Mouse (Mus musculus) bone marrow macrophage, adult 2 months (primary cell): ENCODE data around the gene AC140267.1. TPM values are rescaled to one million over a fixed set of nuclear protein-coding genes. Genes with fewer than 3 reads are reported as not detected.

Experiments
- H3K27ac ChIP-seq: 2 replicates; pipeline ENCODE4 v1.5.1; 2012; ENCODE audit warnings: low read depth, low read length; ENCODE audit not compliant: insufficient read depth
- H3K4me1 ChIP-seq: 2 replicates; pipeline ENCODE4 v1.6.1; 2012; ENCODE audit warnings: low read length; ENCODE audit not compliant: control insufficient read depth, insufficient read depth
- H3K4me3 ChIP-seq: 2 replicates; pipeline ENCODE4 v1.5.1; 2012; ENCODE audit warnings: mild to moderate bottlenecking, low read length, moderate library complexity; ENCODE audit not compliant: insufficient read depth
- CTCF ChIP-seq: IDR thresholded peaks from 2 replicates; pipeline ENCODE4 v1.5.1; 2012; ENCODE audit warnings: low read depth, mild to moderate bottlenecking, low read length, moderate library complexity
- POLR2A ChIP-seq: IDR thresholded peaks from 2 replicates; pipeline ENCODE4 v1.6.1; 2012; ENCODE audit warnings: mild to moderate bottlenecking, low read depth, low read length, borderline replicate concordance
- polyA plus RNA-seq: library from polyadenylated mRNA; stranded (reverse); fragments of >200 nt; gene quantifications from 2 replicates; pipeline ENCODE4 v1.2.4, GENCODE M21; 2012; ENCODE audit not compliant: missing spikeins, insufficient read depth, insufficient read length

Gene AC140267.1
- polyA plus RNA-seq, 1 experiment, result not detected

- Histone ChIP-seq H3K27ac (no peak overlapping the region), H3K4me3 (no peak overlapping the region), H3K4me1 (peaks cover 11% of the 10 kb centered on the region; the same call in 1 of the 2 replicates)
- TF ChIP-seq POLR2A (no peak), CTCF (peak; percentile 78)
These were observed 25.0 kb downstream of the AC140267.1 start for GRCm38 (mm10) chr15:80260677-80261076.

GRCm38 (mm10) chr15:80261100-80261499 lies 25.5 kb downstream of the AC140267.1 start:
- H3K27ac ChIP-seq, result no peak overlapping the region
- peaks cover 11% of the 10 kb centered on the region; the same call in 1 of the 2 replicates for H3K4me1 ChIP-seq
- H3K4me3 ChIP-seq, result no peak overlapping the region
- TF ChIP-seq POLR2A (no peak), CTCF (no peak)

- Histone ChIP-seq H3K27ac (peak within 1 kb of the TSS; percentile 42), H3K4me1 (peaks cover 8% of the 10 kb centered on the region; the same call in 1 of the 2 replicates), H3K4me3 (peak within 1 kb of the TSS; percentile 88)
- no peak; the same call in 1 of the 2 replicates for TF ChIP-seq POLR2A
- no peak for TF ChIP-seq CTCF
These were observed 28.3 kb downstream of the AC140267.1 start, which contains the start of gene Rps19bp1 for GRCm38 (mm10) chr15:80263610-80264575. Gene Rps19bp1, minus strand, starts transcription at chr15:80264315.

DNA sequence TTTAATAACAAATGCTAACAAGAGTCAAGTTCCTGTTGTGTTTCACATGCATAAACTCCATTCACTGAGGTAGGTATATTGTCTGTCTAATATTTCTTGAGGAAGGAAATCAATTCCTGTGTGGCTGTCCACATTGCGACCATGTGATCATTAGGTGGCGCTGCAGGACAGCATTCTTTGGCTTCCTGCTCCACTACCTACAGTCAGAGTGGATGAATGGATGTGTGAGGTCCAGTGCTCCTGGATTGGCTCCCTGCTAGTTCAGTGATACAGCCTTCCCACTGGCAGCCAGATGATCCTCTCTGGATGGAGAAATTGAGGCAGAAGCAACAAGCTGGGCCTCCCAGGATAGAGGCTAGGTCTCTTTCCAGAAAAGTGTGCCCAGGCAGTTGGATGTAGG lies 30.6 kb downstream of the AC140267.1 start:
- Histone ChIP-seq H3K4me3 (no peak overlapping the region), H3K27ac (no peak overlapping the region), H3K4me1 (peaks cover 8% of the 10 kb centered on the region; the same call in 1 of the 2 replicates)
- TF ChIP-seq CTCF, result peak; percentile 54; the same call in 1 of the 2 replicates
- TF ChIP-seq POLR2A, result no peak

- TF ChIP-seq CTCF (no peak), POLR2A (no peak)
- no peak overlapping the region for H3K4me3 ChIP-seq
These were observed 36.3 kb downstream of the AC140267.1 start for GRCm38 (mm10) chr15:80271858-80272396.

GRCm38 (mm10) chr15:80277107-80277506 lies 41.5 kb downstream of the AC140267.1 start:
- TF ChIP-seq POLR2A (no peak), CTCF (no peak)
- Histone ChIP-seq H3K4me3 (no peak overlapping the region), H3K4me1 (no peaks in the 10 kb centered on the region), H3K27ac (no peak overlapping the region)

More at GRCm38 (mm10) chr15:80271858-80272396, 36.3 kb downstream of the AC140267.1 start:
- Histone ChIP-seq H3K27ac (no peak overlapping the region), H3K4me1 (no peaks in the 10 kb centered on the region)

GRCm38 (mm10) chr15:80277625-80278024 lies 42.0 kb downstream of the AC140267.1 start:
- H3K4me1 ChIP-seq, result no peaks in the 10 kb centered on the region
- no peak overlapping the region for H3K27ac ChIP-seq
- TF ChIP-seq POLR2A, result no peak
- no peak for TF ChIP-seq CTCF
- H3K4me3 ChIP-seq, result no peak overlapping the region

DNA sequence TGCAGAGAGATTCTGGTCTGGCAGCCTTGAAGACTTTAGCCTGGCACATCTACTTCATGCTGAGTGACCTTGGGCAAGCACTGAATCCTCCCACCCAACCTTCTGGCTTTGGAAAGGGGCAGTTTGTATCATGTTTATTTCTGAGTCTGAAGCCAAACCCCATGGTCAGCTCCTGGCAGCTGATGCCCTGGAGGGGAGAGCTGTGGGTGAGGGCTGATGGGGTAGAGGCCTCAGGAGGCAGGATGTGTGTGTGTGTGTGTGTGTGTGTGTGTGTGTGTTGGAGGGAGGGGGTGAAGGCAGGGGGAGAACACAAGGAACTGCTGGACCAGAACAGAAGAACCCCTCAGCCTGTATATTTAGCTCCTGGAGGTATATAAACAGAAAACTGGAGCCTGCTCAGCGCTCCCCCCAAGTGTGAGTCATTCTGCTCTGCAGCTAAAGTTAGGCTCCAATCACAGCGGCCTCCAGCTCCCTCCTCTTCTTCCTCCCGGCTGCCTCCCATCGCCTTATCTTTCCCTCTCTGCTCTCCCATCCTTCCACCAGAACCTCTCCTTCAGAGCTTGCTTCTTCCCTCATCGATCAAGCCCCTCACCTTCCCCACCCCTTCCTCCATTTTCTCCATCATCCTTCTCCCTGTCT lies 42.6 kb downstream of the AC140267.1 start:
- no peak overlapping the region for H3K4me3 ChIP-seq
- no peak overlapping the region for H3K27ac ChIP-seq
- no peaks in the 10 kb centered on the region for H3K4me1 ChIP-seq
- TF ChIP-seq POLR2A (no peak), CTCF (no peak)

DNA sequence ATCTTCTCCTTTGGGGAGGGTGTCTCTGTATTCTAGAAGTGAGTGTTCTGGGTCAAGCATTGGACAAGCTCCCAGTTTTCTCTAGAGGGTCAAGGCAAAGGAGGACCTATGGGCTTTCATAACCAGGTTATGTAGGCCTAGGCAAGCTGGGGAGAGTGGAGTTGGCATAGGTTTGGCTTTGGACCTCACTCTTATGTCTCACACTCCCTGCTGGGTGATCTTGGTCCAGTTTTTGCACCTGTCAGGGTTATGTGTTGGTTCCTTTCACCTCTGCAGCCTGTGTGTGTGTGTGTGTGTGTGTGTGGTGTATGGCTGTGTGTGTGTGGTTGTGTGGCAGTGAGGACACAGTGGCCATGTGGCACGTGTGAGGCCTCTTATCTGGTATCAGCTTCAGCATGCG lies 43.4 kb downstream of the AC140267.1 start:
- H3K4me3 ChIP-seq, result no peak overlapping the region
- H3K27ac ChIP-seq, result no peak overlapping the region
- TF ChIP-seq POLR2A (no peak), CTCF (no peak)
- no peaks in the 10 kb centered on the region for H3K4me1 ChIP-seq
